Mouse (Mus musculus) kidney, postnatal 25 days (tissue): ENCODE results near the gene Pptc7.

Experiments
- DNase-seq, 2 experiments: peaks; one replicate each; pipeline ENCODE4 v3.0.0; 2021; ENCODE audit warnings: mixed read lengths in 2 of 2

Gene Pptc7

GRCm38 (mm10) chr5:122284183-122285028 is at the start of gene Pptc7:
Pptc7 (plus strand) TSS chr5:122284365.
- DNase-seq: peak; percentile 95 to 97

GRCm38 (mm10) chr5:122235196-122235836 is 48.8 kb upstream of the Pptc7 start:
- no peak for DNase-seq

- DNase-seq: no peak
Measured at GRCm38 (mm10) chr5:122237200-122237599, 47.0 kb upstream of the Pptc7 start.

GRCm38 (mm10) chr5:122239618-122240017 is 44.5 kb upstream of the Pptc7 start:
- DNase-seq: no peak

- DNase-seq: peak; percentile 71 to 76
Measured at GRCm38 (mm10) chr5:122240521-122240920, 43.6 kb upstream of the Pptc7 start.

- DNase-seq: no peak
Measured at GRCm38 (mm10) chr5:122240989-122241388, 43.2 kb upstream of the Pptc7 start.

- peak in 1 of 2 experiments; percentile 39 for DNase-seq
Measured at GRCm38 (mm10) chr5:122242521-122243123, 41.5 kb upstream of the Pptc7 start.

- DNase-seq: no peak
Measured at GRCm38 (mm10) chr5:122243781-122244523, 40.2 kb upstream of the Pptc7 start.

- DNase-seq: peak; percentile 36 to 47
Measured at GRCm38 (mm10) chr5:122245186-122245585, 39.0 kb upstream of the Pptc7 start.

GRCm38 (mm10) chr5:122246547-122247167 is 37.5 kb upstream of the Pptc7 start:
- no peak for DNase-seq

GRCm38 (mm10) chr5:122247529-122247928 is 36.6 kb upstream of the Pptc7 start:
- DNase-seq: no peak

- no peak for DNase-seq
Measured at GRCm38 (mm10) chr5:122247934-122248333, 36.2 kb upstream of the Pptc7 start.

- DNase-seq: no peak
Measured at GRCm38 (mm10) chr5:122249281-122249680, 34.9 kb upstream of the Pptc7 start.

- DNase-seq: no peak
Measured at GRCm38 (mm10) chr5:122251895-122252606, 32.1 kb upstream of the Pptc7 start.

- DNase-seq: no peak
Measured at GRCm38 (mm10) chr5:122258027-122258741, 26.0 kb upstream of the Pptc7 start.

GRCm38 (mm10) chr5:122262104-122262503 is 22.1 kb upstream of the Pptc7 start:
- no peak for DNase-seq

- peak; percentile 94 to 96 for DNase-seq
Measured at GRCm38 (mm10) chr5:122263933-122264905, 19.9 kb upstream of the Pptc7 start, which contains the start of gene Tctn1. Tctn1 (minus strand) TSS chr5:122264460.

- no peak for DNase-seq
Measured at GRCm38 (mm10) chr5:122265187-122265586, 19.0 kb upstream of the Pptc7 start.

GRCm38 (mm10) chr5:122265942-122266341 is 18.2 kb upstream of the Pptc7 start:
- DNase-seq: no peak

GRCm38 (mm10) chr5:122267136-122267535 is 17.0 kb upstream of the Pptc7 start:
- DNase-seq: no peak
